Mouse (Mus musculus): ENCODE data around the gene Atp6v1a.

DNA sequence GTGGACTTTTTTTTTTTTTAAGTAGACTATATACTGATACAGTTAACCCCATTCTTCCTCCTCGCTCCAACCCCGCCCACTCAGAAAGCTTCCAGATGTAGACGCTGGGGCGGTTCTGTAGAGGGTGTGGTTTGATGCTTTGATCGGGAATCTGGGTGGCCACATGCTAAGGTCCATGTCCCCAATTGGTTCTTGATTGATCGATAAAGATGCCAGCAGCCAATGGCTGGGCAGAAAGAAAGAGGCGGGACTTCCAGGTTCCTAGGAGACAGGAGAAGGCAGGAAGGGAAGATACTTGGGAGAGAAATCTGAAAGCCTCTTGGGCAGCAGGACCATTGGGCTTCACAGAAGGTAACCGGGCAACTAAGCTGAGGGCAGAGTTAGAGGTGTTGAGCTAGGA lies 83.7 kb downstream of the Atp6v1a start:
- no peak for TF ChIP-seq POLR2A (IDR thresholded peaks at IDR 0.05; ENCODE audit: insufficient read depth, low read length)
- no peak for TF ChIP-seq CTCF (IDR thresholded peaks at IDR 0.05; ENCODE audit: low read depth, low read length)
- no peak for TF ChIP-seq EP300 (IDR thresholded peaks at IDR 0.05; ENCODE audit: insufficient read depth, low read depth, low read length)

All from ES-Bruce4 (cell line).